Mouse (Mus musculus) MEL (cell line): ENCODE measurements around the gene Mindy1. TPM values are rescaled to one million over a fixed set of nuclear protein-coding genes. Genes with fewer than 3 reads are reported as not detected.

Experiments
- DNase-seq: peaks from one replicate; pipeline ENCODE4 v3.0.0; 2011; ENCODE audit warnings: low read depth, low spot score
- H3K27ac ChIP-seq: 2 replicates; pipeline ENCODE4 v1.5.1; 2012; ENCODE audit warnings: low read depth, mild to moderate bottlenecking, control low read depth, low read length, moderate library complexity; ENCODE audit not compliant: control insufficient read depth
- H3K27me3 ChIP-seq, 2 experiments: fragments of 150-350 bp in 1 of 2; sonication (generic) in 1 of 2; 2 replicates each; pipeline ENCODE4 v1.6.1; 2012; ENCODE audit warnings: low read length in 2 of 2, mild to moderate bottlenecking in 2 of 2, improper control_type of control experiment in 1 of 2, moderate library complexity in 1 of 2; ENCODE audit not compliant: insufficient read depth in 2 of 2, control insufficient read depth in 1 of 2
- H3K36me3 ChIP-seq, 2 experiments: 2 replicates each; pipeline ENCODE4 v1.6.1; 2012 to 2014; ENCODE audit warnings: low read length in 2 of 2, improper control_type of control experiment in 1 of 2, inconsistent platforms in 1 of 2, mild to moderate bottlenecking in 1 of 2; ENCODE audit not compliant: insufficient read depth in 2 of 2, control insufficient read depth in 1 of 2
- H3K4me1 ChIP-seq, 2 experiments: fragments of 150-350 bp in 1 of 2; sonication (generic) in 1 of 2; 2 replicates each; pipeline ENCODE4 v1.6.1; 2012; ENCODE audit warnings: low read length in 2 of 2, improper control_type of control experiment in 1 of 2, mild to moderate bottlenecking in 1 of 2; ENCODE audit not compliant: insufficient read depth in 2 of 2, control insufficient read depth in 1 of 2
- H3K4me3 ChIP-seq, 2 experiments: fragments of 150-350 bp in 1 of 2; sonication (generic) in 1 of 2; 2 replicates each; pipeline ENCODE4 v1.5.1; 2012; ENCODE audit warnings: low read depth in 2 of 2, low read length in 2 of 2, mild to moderate bottlenecking in 2 of 2, moderate library complexity in 2 of 2, control low read depth in 1 of 2, improper control_type of control experiment in 1 of 2; ENCODE audit not compliant: control insufficient read depth in 1 of 2, insufficient read depth in 1 of 2
- H3K79me2 ChIP-seq: 2 replicates; pipeline ENCODE4 v1.6.1; 2012; ENCODE audit warnings: mild to moderate bottlenecking, low read length, moderate library complexity; ENCODE audit not compliant: control insufficient read depth, poor library complexity, insufficient read depth
- H3K9ac ChIP-seq: 2 replicates; pipeline ENCODE4 v1.6.1; 2012; ENCODE audit warnings: low read depth, mild to moderate bottlenecking, control low read depth, low read length, moderate library complexity; ENCODE audit not compliant: control insufficient read depth, poor library complexity, severe bottlenecking
- H3K9me3 ChIP-seq: fragments of 150-350 bp; sonication (generic); replicated peaks from 2 replicates; pipeline ENCODE4 v1.6.1; 2012; ENCODE audit warnings: mild to moderate bottlenecking, low read length, improper control_type of control experiment, moderate library complexity; ENCODE audit not compliant: insufficient read depth
- CHD1 ChIP-seq: IDR thresholded peaks from 2 replicates; pipeline ENCODE4 v1.6.1; 2012; ENCODE audit warnings: low read depth, mild to moderate bottlenecking, inconsistent platforms, low read length, improper control_type of control experiment
- ELF1 ChIP-seq: IDR thresholded peaks from 2 replicates; pipeline ENCODE4 v1.6.1; 2014; ENCODE audit warnings: low read depth, mild to moderate bottlenecking, inconsistent platforms, low read length, improper control_type of control experiment, moderate library complexity
- EP300 ChIP-seq, 2 experiments: IDR thresholded peaks; 2 replicates each; pipeline ENCODE4 v1.6.1; 2011; ENCODE audit warnings: improper control_type of control experiment in 2 of 2, low read length in 2 of 2, low read depth in 1 of 2, mild to moderate bottlenecking in 1 of 2
- GABPA ChIP-seq: IDR thresholded peaks from 2 replicates; pipeline ENCODE4 v1.6.1; 2012; ENCODE audit warnings: low read depth, mild to moderate bottlenecking, inconsistent platforms, low read length, improper control_type of control experiment, moderate library complexity
- HCFC1 ChIP-seq: IDR thresholded peaks from 2 replicates; pipeline ENCODE4 v1.6.1; 2012; ENCODE audit warnings: low read depth, mild to moderate bottlenecking, inconsistent platforms, low read length, improper control_type of control experiment, moderate library complexity
- KAT2A ChIP-seq: conservative IDR thresholded peaks from 2 replicates; pipeline ENCODE4 v1.6.1; 2012; ENCODE audit warnings: low read depth, low read length, improper control_type of control experiment, inconsistent platforms
- MEF2A ChIP-seq: IDR thresholded peaks from 2 replicates; pipeline ENCODE4 v1.6.1; 2014; ENCODE audit warnings: low read depth, mild to moderate bottlenecking, inconsistent platforms, low read length, improper control_type of control experiment; ENCODE audit not compliant: poor library complexity, insufficient replicate concordance, severe bottlenecking; ENCODE audit errors: extremely low read depth
- MXI1 ChIP-seq: IDR thresholded peaks from 2 replicates; pipeline ENCODE4 v1.6.1; 2011; ENCODE audit warnings: mild to moderate bottlenecking, low read depth, low read length, improper control_type of control experiment
- MYB ChIP-seq: IDR thresholded peaks from 2 replicates; pipeline ENCODE4 v1.6.1; 2011; ENCODE audit warnings: mild to moderate bottlenecking, low read depth, low read length, improper control_type of control experiment
- NELFE ChIP-seq: IDR thresholded peaks from 2 replicates; pipeline ENCODE4 v1.6.1; 2011; ENCODE audit warnings: low read depth, low read length, improper control_type of control experiment
- POLR2AphosphoS2 ChIP-seq: IDR thresholded peaks from 2 replicates; pipeline ENCODE4 v1.6.1; 2011; ENCODE audit warnings: low read length, improper control_type of control experiment
- POLR2AphosphoS5 ChIP-seq: IDR thresholded peaks from 2 replicates; pipeline ENCODE4 v1.6.1; 2012; ENCODE audit warnings: low read depth, borderline replicate concordance, mild to moderate bottlenecking, inconsistent platforms, low read length, moderate library complexity, mixed read lengths
- RCOR1 ChIP-seq: IDR thresholded peaks from 2 replicates; pipeline ENCODE4 v1.6.1; 2012; ENCODE audit warnings: low read depth, mild to moderate bottlenecking, inconsistent platforms, low read length, improper control_type of control experiment
- SMC3 ChIP-seq: IDR thresholded peaks from 2 replicates; pipeline ENCODE4 v1.6.1; 2011; ENCODE audit warnings: low read depth, low read length, improper control_type of control experiment
- USF2 ChIP-seq, 2 experiments: IDR thresholded peaks; 2 replicates each; pipeline ENCODE4 v1.6.1; 2011 to 2012; ENCODE audit warnings: improper control_type of control experiment in 2 of 2, low read length in 2 of 2, borderline replicate concordance in 1 of 2, inconsistent platforms in 1 of 2, low read depth in 1 of 2, mild to moderate bottlenecking in 1 of 2; ENCODE audit not compliant: insufficient read depth in 1 of 2
- ZKSCAN1 ChIP-seq: IDR thresholded peaks from 2 replicates; pipeline ENCODE4 v1.6.1; 2012; ENCODE audit warnings: low read depth, mild to moderate bottlenecking, inconsistent platforms, low read length, improper control_type of control experiment, moderate library complexity
- ZMIZ1 ChIP-seq: IDR thresholded peaks from 2 replicates; pipeline ENCODE4 v1.6.1; 2012; ENCODE audit warnings: low read depth, mild to moderate bottlenecking, inconsistent platforms, low read length, improper control_type of control experiment, moderate library complexity
- ZNF384 ChIP-seq: IDR thresholded peaks from 2 replicates; pipeline ENCODE4 v1.6.1; 2012; ENCODE audit warnings: low read depth, mild to moderate bottlenecking, inconsistent platforms, low read length, improper control_type of control experiment
- polyA plus RNA-seq, 2 experiments: library from polyadenylated mRNA; stranded (reverse) in 1 of 2; unstranded in 1 of 2; fragments of >175 nt in 1 of 2; fragments of >200 nt in 1 of 2; gene quantifications; 2 replicates each; pipeline versions ENCODE4 v1.2.1 to v1.2.4; 2012; ENCODE audit warnings: low replicate concordance in 2 of 2, low read depth in 1 of 2; ENCODE audit not compliant: insufficient read length in 2 of 2, insufficient read depth in 1 of 2, missing spikeins in 1 of 2
- total RNA-seq: library from RNA; depleted of rRNA; stranded (reverse); fragments of 300-350 nt; gene quantifications from 2 replicates; pipeline ENCODE4 v1.2.3, GENCODE M21; 2012

Gene Mindy1
- total and polyA plus RNA-seq, 3 experiments: 203 to 234 TPM; not detected in 1

DNA sequence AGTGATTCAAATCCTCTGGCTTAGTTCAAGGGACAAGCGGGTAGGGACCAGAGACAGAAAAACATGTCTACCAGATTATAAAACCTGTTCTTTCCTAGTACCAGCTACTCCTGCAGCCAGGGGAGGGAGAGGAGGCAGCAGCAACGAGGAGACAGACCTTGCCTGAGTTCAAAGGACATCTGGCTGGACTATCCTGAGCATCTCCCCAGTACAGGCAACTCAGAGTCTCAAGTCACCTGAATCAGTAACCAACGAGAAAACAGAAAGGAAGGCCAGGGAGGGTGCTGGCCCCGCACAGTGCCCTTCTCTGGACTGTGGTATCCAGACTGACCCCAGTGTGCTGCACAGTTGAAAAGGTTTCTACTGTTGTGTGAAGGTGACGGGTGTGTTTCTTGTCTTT lies 24.2 kb upstream of the Mindy1 start:
- no peak overlapping the region for H3K27ac ChIP-seq
- no peaks in the 10 kb centered on the region for H3K27me3 ChIP-seq
- H3K4me1 ChIP-seq: no peaks in the 10 kb centered on the region
- DNase-seq: no peak
- H3K4me3 ChIP-seq: no peak overlapping the region
- H3K79me2 ChIP-seq: no peaks in the 10 kb centered on the region
- H3K9me3 ChIP-seq: no peaks in the 10 kb centered on the region
- peaks cover 0 to 22% of the 10 kb centered on the region in 2 experiments; a peak in 2 of 4 replicates for H3K36me3 ChIP-seq
- TF ChIP-seq NELFE (no peak), ZMIZ1 (no peak), MYB (no peak)
- no peak overlapping the region for H3K9ac ChIP-seq

DNA sequence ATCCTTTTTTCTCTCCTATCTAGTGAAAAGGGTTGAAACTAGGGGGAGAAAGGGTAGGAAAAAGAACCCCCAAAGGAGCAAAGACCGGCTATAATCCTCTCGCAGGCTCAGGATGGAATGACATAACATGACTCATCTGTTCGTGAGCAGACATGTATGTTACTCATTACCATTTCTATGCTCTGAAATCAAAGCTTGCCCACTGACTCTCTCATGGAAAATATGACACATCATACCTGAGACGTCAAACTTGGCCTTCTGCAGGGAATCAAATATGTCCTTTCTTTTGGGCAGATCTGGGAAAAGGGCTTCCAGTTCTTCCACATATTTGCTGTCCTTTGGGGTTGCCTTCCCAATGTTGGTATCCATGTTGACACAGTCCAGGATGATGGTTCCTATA lies 19.2 kb upstream of the Mindy1 start:
- Histone ChIP-seq H3K79me2 (no peaks in the 10 kb centered on the region), H3K36me3 (peaks cover 3 to 24% of the 10 kb centered on the region in 2 experiments; a peak in 3 of 4 replicates), H3K4me3 (no peak overlapping the region), H3K9me3 (no peaks in the 10 kb centered on the region), H3K27ac (no peak overlapping the region), H3K27me3 (no peaks in the 10 kb centered on the region), H3K4me1 (no peaks in the 10 kb centered on the region), H3K9ac (no peak overlapping the region)
- no peak for DNase-seq
- TF ChIP-seq CHD1 (no peak), RCOR1 (no peak), GABPA (no peak), MEF2A (no peak), POLR2AphosphoS2 (no peak), EP300 (IDR thresholded peaks at IDR 0.05; ENCODE audit: low read depth in 1 of 2, low read length in 2 of 2) (no peak), ZKSCAN1 (no peak), USF2 (IDR thresholded peaks at IDR 0.05; ENCODE audit: borderline replicate concordance in 1 of 2, insufficient read depth in 1 of 2, low read depth in 1 of 2, low read length in 2 of 2) (no peak), SMC3 (no peak), HCFC1 (no peak), MXI1 (no peak), POLR2AphosphoS5 (no peak), KAT2A (no peak), MYB (no peak), ZNF384 (no peak), ELF1 (no peak), ZMIZ1 (no peak)
